Mouse (Mus musculus) forebrain, embryonic 10.5 days (tissue): ENCODE results near the gene AW822073. TPM values are rescaled to one million over a fixed set of nuclear protein-coding genes. Genes with fewer than 3 reads are reported as not detected.
"Not testable (repeated sequence)": the region's sequence is repeated elsewhere in the genome, so short reads cannot be mapped to it uniquely, and the experiment has no call there.

ENCODE experiments used
- DNase-seq: peaks from one replicate; pipeline ENCODE4 v3.0.0-alpha.2; 2017; ENCODE audit warnings: low spot score; ENCODE audit errors: extremely low spot score
- H3K27ac ChIP-seq: fragments of 300-500 bp; sonication (generic); 2 replicates; pipeline ENCODE4 v1.5.1; 2016; ENCODE audit warnings: mild to moderate bottlenecking
- H3K27me3 ChIP-seq: fragments of 300-500 bp; sonication (generic); 2 replicates; pipeline ENCODE4 v1.6.1; 2016; ENCODE audit warnings: mild to moderate bottlenecking; ENCODE audit not compliant: poor library complexity, severe bottlenecking
- H3K36me3 ChIP-seq: fragments of 300-500 bp; sonication (generic); replicated peaks from 2 replicates; pipeline ENCODE4 v1.6.1; 2016; ENCODE audit warnings: mild to moderate bottlenecking, moderate library complexity
- H3K4me1 ChIP-seq: fragments of 300-500 bp; sonication (generic); 2 replicates; pipeline ENCODE4 v1.6.1; 2016
- H3K4me3 ChIP-seq: fragments of 300-500 bp; sonication (generic); 2 replicates; pipeline ENCODE4 v1.5.1; 2016; ENCODE audit warnings: mild to moderate bottlenecking, moderate library complexity
- H3K9me3 ChIP-seq: fragments of 300-500 bp; sonication (generic); 2 replicates; pipeline ENCODE4 v1.6.1; 2016; ENCODE audit warnings: mild to moderate bottlenecking, moderate library complexity
- WGBS: fragments of 180-500 bp; shearing (Covaris S2); methylation state at CpG from one replicate; pipeline ENCODE4 v1.1.7; 2016; 5-methylcytosine and 5-hydroxymethylcytosine counted together
- polyA plus RNA-seq: library from polyadenylated mRNA; unstranded; fragments of >200 nt; fragmentation: Nextera tagmentation; extraction: Ambion mirVana; gene quantifications from 2 replicates; pipeline ENCODE4 v1.2.1, GENCODE M21; 2016

The AW822073 gene
- polyA plus RNA-seq, 1 experiment from 2014 or later: not detected

- H3K9me3 ChIP-seq: peaks cover 36% of the 10 kb centered on the region
Measured at GRCm38 (mm10) chr10:58231779-58232640, 7.3 kb upstream of the AW822073 start.

GRCm38 (mm10) chr10:58231088-58231487 is 6.4 kb upstream of the AW822073 start:
- not testable (repeated sequence) for H3K27ac ChIP-seq, H3K36me3 ChIP-seq, H3K4me3 ChIP-seq, H3K27me3 ChIP-seq, H3K4me1 ChIP-seq
- 78% methylated on average over 5 of the region's 7 CpGs for WGBS
- DNase-seq: peak; percentile 43
- H3K9me3 ChIP-seq: peaks cover 33% of the 10 kb centered on the region

More at GRCm38 (mm10) chr10:58231779-58232640, 7.3 kb upstream of the AW822073 start:
- DNase-seq: peak; percentile 79
- not testable (repeated sequence) for H3K36me3 ChIP-seq, H3K27ac ChIP-seq, H3K27me3 ChIP-seq, H3K4me1 ChIP-seq, H3K4me3 ChIP-seq
- 88% methylated on average over 35 of the region's 35 CpGs for WGBS

- 56% methylated on average over 3 of the region's 3 CpGs for WGBS
- H3K4me3 ChIP-seq, H3K27ac ChIP-seq, H3K27me3 ChIP-seq, H3K36me3 ChIP-seq, DNase-seq, H3K4me1 ChIP-seq: not testable (repeated sequence)
- peaks cover 24% of the 10 kb centered on the region for H3K9me3 ChIP-seq
Measured at GRCm38 (mm10) chr10:58230021-58230420, 5.3 kb upstream of the AW822073 start.

GRCm38 (mm10) chr10:58227798-58228197 is 3.1 kb upstream of the AW822073 start:
- H3K27me3 ChIP-seq, H3K36me3 ChIP-seq, H3K4me1 ChIP-seq, H3K27ac ChIP-seq, DNase-seq, H3K4me3 ChIP-seq: not testable (repeated sequence)
- 80% methylated on average over 2 of the region's 6 CpGs for WGBS
- H3K9me3 ChIP-seq: peaks cover 24% of the 10 kb centered on the region

- not testable (repeated sequence) for H3K4me1 ChIP-seq, H3K4me3 ChIP-seq, H3K27ac ChIP-seq, H3K36me3 ChIP-seq, H3K27me3 ChIP-seq
- peak; percentile 46 for DNase-seq
- WGBS: 76% methylated on average over 4 of the region's 4 CpGs
- H3K9me3 ChIP-seq: peaks cover 15% of the 10 kb centered on the region
Measured at GRCm38 (mm10) chr10:58226357-58226756, 1.6 kb upstream of the AW822073 start.

- not testable (repeated sequence) for H3K36me3 ChIP-seq, H3K27ac ChIP-seq, H3K27me3 ChIP-seq, H3K4me1 ChIP-seq, H3K4me3 ChIP-seq
- DNase-seq: peak; percentile 49
- WGBS: 85% methylated on average over 31 of the region's 31 CpGs
- H3K9me3 ChIP-seq: peaks cover 14% of the 10 kb centered on the region; the same call in 1 of the 2 replicates
Measured at GRCm38 (mm10) chr10:58223972-58224805, 541 bp downstream of the AW822073 start.

GRCm38 (mm10) chr10:58223161-58223560 is 1.6 kb downstream of the AW822073 start:
- not testable (repeated sequence) for H3K4me1 ChIP-seq, H3K27me3 ChIP-seq, DNase-seq, H3K27ac ChIP-seq, H3K36me3 ChIP-seq, H3K4me3 ChIP-seq
- peaks cover 14% of the 10 kb centered on the region; the same call in 1 of the 2 replicates for H3K9me3 ChIP-seq
- 83% methylated on average over 4 of the region's 6 CpGs for WGBS

- not testable (repeated sequence) for H3K27ac ChIP-seq, H3K4me3 ChIP-seq, H3K4me1 ChIP-seq, DNase-seq, H3K36me3 ChIP-seq, H3K27me3 ChIP-seq
- peaks cover 14% of the 10 kb centered on the region; the same call in 1 of the 2 replicates for H3K9me3 ChIP-seq
- 89% methylated on average over 2 of the region's 2 CpGs for WGBS
Measured at GRCm38 (mm10) chr10:58221571-58221970, 3.2 kb downstream of the AW822073 start.

- WGBS: 83% methylated on average over 6 of the region's 6 CpGs
- peak; percentile 31 for DNase-seq
- Histone ChIP-seq H3K27ac (no peak overlapping the region), H3K9me3 (peaks cover 10% of the 10 kb centered on the region; the same call in 1 of the 2 replicates), H3K36me3 (no peaks in the 10 kb centered on the region), H3K4me3 (no peak overlapping the region), H3K4me1 (no peaks in the 10 kb centered on the region), H3K27me3 (no peaks in the 10 kb centered on the region)
Measured at GRCm38 (mm10) chr10:58220726-58221125, 4.0 kb downstream of the AW822073 start.

GRCm38 (mm10) chr10:58217366-58217765 is 7.4 kb downstream of the AW822073 start:
- no peaks in the 10 kb centered on the region for H3K4me1 ChIP-seq
- no peak for DNase-seq
- 83% methylated on average over 3 of the region's 3 CpGs for WGBS

GRCm38 (mm10) chr10:58215353-58215752 is 9.4 kb downstream of the AW822073 start:
- H3K4me3 ChIP-seq: no peak overlapping the region
- no peaks in the 10 kb centered on the region for H3K27me3 ChIP-seq
- no peak for DNase-seq
- no peaks in the 10 kb centered on the region for H3K36me3 ChIP-seq
- no peak overlapping the region for H3K27ac ChIP-seq
- H3K9me3 ChIP-seq: peaks cover 15% of the 10 kb centered on the region
- 81% methylated on average over 1 of the region's 1 CpGs for WGBS
- no peaks in the 10 kb centered on the region for H3K4me1 ChIP-seq

More at GRCm38 (mm10) chr10:58217366-58217765, 7.4 kb downstream of the AW822073 start:
- Histone ChIP-seq H3K27ac (no peak overlapping the region), H3K9me3 (peaks cover 12% of the 10 kb centered on the region), H3K27me3 (no peaks in the 10 kb centered on the region), H3K4me3 (no peak overlapping the region), H3K36me3 (no peaks in the 10 kb centered on the region)

GRCm38 (mm10) chr10:58214934-58215333 is 9.8 kb downstream of the AW822073 start:
- H3K4me1 ChIP-seq: no peaks in the 10 kb centered on the region
- no peak for DNase-seq
- peaks cover 19% of the 10 kb centered on the region for H3K9me3 ChIP-seq
- no peak overlapping the region for H3K27ac ChIP-seq
- no peak overlapping the region for H3K4me3 ChIP-seq
- WGBS: 81% methylated on average over 5 of the region's 5 CpGs
- no peaks in the 10 kb centered on the region for H3K36me3 ChIP-seq
- H3K27me3 ChIP-seq: no peaks in the 10 kb centered on the region

- H3K4me3 ChIP-seq: no peak overlapping the region
- peaks cover 23% of the 10 kb centered on the region for H3K9me3 ChIP-seq
- H3K27me3 ChIP-seq: no peaks in the 10 kb centered on the region
- no peaks in the 10 kb centered on the region for H3K4me1 ChIP-seq
- H3K36me3 ChIP-seq: no peaks in the 10 kb centered on the region
- DNase-seq: no peak
- H3K27ac ChIP-seq: no peak overlapping the region
Measured at GRCm38 (mm10) chr10:58214497-58214896, 10.2 kb downstream of the AW822073 start.
